Mouse (Mus musculus) yolk sac, embryonic 10.5 days (tissue): ENCODE results near the gene Adcy6.

Source experiments
- DNase-seq: peaks from one replicate; pipeline ENCODE4 v3.0.0-alpha.2; 2017; ENCODE audit warnings: low spot score

Adcy6 gene

DNA sequence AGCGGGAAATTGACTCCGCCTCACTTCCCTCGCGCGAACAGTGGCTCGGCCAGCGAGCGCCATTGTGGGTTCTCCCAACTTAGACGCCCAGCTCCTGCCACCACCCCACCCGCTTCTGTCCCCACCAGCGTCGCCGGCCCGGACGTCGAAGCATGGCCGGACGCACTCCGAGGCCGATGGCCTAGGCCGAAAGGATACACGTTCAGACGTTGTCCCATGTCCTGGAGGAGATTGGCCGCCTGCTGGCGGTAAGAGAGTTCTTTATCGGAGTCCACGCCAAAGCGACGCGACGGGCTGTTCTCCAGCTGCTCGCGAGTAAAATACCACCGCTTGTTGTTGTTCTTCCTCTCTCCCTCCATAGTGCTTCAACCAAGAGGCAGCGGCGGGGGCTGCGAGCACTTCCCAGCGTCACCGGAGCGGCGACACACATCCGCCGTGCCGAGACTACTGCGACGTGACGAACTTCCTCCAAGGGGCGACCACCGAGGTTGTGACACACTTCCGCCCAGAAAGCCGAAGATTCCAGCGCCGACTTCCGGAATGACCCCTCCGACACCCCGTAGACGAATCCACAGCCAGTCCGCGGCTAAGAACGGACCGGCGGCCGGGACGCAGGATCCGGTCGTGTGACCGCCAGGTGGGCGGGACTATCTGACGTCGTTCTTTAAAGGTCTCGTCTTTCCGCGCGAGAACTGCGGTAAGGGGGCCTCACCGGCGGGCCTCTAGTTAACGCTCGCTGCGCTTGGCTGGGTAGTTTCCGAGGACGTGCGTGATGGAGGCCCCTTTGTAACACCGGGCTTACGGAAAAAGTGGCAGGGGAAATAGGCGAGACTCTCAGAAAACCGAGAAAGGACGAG, 42.4 kb downstream of the Adcy6 start:
- peak; percentile 100 for DNase-seq

GRCm38 (mm10) chr15:98566973-98567277, 43.0 kb downstream of the Adcy6 start:
- peak; percentile 14 for DNase-seq

- DNase-seq: no peak
Observed at GRCm38 (mm10) chr15:98557186-98557585, 52.7 kb downstream of the Adcy6 start.

GRCm38 (mm10) chr15:98555881-98556280, 54.0 kb downstream of the Adcy6 start:
- DNase-seq: no peak

- DNase-seq: no peak
Observed at GRCm38 (mm10) chr15:98552758-98553157, 57.1 kb downstream of the Adcy6 start.

- DNase-seq: no peak
Observed at GRCm38 (mm10) chr15:98546843-98547242, 63.0 kb downstream of the Adcy6 start.

GRCm38 (mm10) chr15:98545151-98545550, 64.7 kb downstream of the Adcy6 start:
- no peak for DNase-seq

DNA sequence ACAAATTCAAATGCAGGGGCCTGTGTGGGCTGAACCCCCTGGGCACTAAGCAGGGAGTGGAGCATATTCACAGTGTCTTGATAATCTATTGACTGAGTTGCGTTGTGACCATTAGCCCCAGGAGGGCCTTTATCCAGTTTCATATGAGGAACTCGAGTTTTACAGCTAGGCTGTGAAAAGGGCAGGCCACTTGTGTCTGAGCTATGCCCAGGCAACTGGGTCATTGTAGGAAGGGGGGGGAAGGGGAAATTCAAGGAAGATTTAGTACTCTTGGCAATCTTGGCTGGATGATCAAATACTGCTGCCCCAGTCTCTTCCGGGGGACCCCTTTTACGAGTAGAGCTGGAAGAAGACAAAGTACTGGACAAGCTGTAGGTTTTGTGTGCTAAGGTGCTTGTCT, 66.5 kb downstream of the Adcy6 start:
- DNase-seq: no peak

GRCm38 (mm10) chr15:98541064-98541463, 68.8 kb downstream of the Adcy6 start:
- DNase-seq: no peak
